Mouse (Mus musculus): ENCODE measurements around the gene Spib.

Gene Spib

DNA sequence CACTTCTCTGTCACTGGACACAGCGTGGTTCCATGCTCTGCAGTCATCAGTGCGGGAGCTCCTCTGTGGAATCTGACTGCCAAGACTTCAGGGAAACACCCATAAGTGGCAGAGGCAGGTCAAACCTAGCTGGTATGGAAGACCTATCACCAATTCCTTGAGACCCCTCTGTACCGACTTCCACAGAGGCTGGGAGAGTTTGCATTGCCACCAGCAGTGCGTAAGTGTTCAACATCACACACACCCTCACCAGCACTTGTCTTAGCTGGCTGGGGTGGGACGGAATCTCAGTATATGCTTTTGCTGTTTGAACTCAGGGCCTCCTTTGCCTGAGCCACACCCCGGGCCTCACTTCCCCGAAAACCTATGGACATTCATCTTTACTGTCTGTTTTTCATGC, 43.9 kb downstream of the Spib start:
- DNase-seq (ENCODE audit: low spot score) = no peak

- DNase-seq (ENCODE audit: low spot score) = peak; percentile 34
Observed at GRCm38 (mm10) chr7:44486927-44487575, 44.8 kb downstream of the Spib start.

DNA sequence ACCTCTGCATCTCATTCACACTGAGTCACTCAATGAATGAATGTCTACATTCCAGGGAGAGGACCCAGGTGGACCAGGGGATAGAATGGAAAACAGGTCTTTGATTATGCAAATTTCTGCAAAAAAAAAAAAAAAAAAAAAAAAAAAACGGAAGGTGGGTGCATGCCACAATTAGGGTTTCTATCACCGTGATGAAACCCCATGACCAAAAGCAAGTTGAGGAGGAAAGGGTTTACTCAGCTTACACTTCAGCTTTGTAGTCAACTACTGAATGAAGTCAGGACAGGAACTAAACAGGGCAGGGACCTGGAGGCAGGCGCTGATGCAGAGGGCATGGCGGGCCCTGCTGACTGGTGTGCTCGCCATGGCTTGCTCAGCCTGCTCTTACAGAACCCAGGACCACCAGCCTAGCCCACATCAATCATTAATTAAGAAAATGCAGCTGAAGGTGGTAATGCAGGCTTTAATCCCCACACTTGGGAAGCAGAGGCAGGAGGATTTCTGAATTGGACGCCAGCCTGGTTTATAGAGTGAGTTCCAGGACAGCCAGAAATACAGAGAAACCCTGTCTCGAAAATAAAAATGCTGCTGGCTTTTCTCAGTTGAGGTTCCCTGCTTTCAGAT, 46.2 kb downstream of the Spib start:
- peak; percentile 40 for DNase-seq (ENCODE audit: low spot score)

DNA sequence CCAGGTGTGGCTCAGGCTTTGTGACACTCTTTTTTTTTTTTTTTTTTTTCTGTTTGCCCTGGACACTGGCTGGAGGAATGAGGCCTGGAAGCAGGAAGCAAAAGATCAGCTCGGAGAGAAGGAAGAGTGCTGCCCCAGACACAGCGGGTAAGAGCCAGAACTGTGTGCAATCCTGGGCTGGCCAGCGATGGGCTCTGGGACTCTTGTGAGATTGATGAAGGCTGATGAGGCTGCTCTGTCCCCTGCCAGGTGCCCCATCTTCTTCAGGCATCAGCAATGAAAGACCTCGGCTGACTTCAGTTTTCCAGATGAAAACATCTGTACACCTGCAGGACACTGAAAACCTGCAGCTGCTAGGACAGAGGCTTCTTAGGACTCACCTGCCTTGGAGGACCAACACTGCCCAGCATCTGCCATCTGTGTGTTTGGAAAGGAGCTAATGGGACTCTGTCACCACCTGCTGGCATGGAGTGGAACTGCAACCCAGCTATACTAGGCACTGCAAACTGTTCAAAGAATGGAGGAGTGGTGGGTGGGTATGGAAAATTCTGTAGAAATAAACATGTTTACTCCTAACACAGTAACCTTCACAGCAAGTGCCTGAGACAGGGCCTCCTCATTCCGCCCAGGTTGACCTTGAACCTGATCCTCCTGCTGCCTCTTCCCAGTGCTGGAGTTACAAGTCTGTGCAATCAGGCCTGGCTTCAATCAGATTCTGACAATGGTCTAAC, 46.9 kb downstream of the Spib start:
- DNase-seq (ENCODE audit: low spot score) = peak; percentile 88

GRCm38 (mm10) chr7:44484109-44484508, 47.8 kb downstream of the Spib start:
- no peak for DNase-seq (ENCODE audit: low spot score)

DNA sequence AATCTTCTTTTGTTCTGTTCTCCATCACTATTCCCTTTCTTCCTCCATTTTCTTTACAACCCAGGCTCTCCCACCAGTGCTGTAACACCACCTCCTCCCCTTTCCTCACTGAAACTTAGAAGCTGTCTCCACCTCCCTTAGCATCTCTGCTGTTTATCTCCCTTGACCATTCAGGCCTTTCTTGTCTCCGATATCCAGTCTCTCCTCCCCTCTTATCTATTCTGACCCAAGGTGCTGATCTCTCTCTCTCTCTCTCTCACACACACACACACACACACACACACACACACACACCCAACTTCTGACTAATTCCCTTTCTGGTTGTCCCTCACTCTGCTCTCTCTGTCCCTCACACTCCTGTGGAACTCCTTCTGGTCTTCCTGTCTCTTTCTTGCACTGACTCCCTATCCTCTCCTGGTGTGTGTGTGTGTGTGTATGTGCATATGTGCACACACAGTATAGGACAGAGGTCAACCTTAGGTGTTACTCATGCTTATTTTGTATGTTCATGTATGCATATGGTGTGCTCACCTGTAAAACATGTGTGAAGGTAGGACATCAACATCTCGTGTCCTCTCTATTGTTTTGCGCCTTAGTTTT, 48.9 kb downstream of the Spib start:
- no peak for DNase-seq (ENCODE audit: low spot score)

Data from testis, postnatal 10 days (tissue).